Mouse (Mus musculus) heart, adult 2 months (tissue): Measurements from ENCODE around the gene Aqr.

Experiments used
- CTCF ChIP-seq: fragments of 200-600 bp; IDR thresholded peaks from 2 replicates; pipeline ENCODE4 v1.8.1; 2022; ENCODE audit warnings: antibody characterized with exemption, mild to moderate bottlenecking, moderate library complexity
- EP300 ChIP-seq: fragments of 200-500 bp; IDR thresholded peaks from 2 replicates; pipeline ENCODE4 v1.6.1; 2011; ENCODE audit warnings: low read depth, low read length, control low read depth; ENCODE audit not compliant: insufficient read depth
- POLR2A ChIP-seq: fragments of 200-500 bp; IDR thresholded peaks from 2 replicates; pipeline ENCODE4 v1.6.1; 2011; ENCODE audit warnings: mild to moderate bottlenecking, low read depth, low read length, control low read depth; ENCODE audit not compliant: insufficient read depth

- TF ChIP-seq CTCF (no peak), EP300 (no peak), POLR2A (no peak)
These were observed 114.9 kb downstream of the Aqr start for GRCm38 (mm10) chr2:114071876-114072275.
